Mouse (Mus musculus) bone marrow macrophage, adult 2 months (primary cell): ENCODE data around the gene Susd1. TPM values are rescaled to one million over a fixed set of nuclear protein-coding genes. Genes with fewer than 3 reads are reported as not detected.

ENCODE experiments used
- H3K27ac ChIP-seq: 2 replicates; pipeline ENCODE4 v1.5.1; 2012; ENCODE audit warnings: low read depth, low read length; ENCODE audit not compliant: insufficient read depth
- H3K4me1 ChIP-seq: 2 replicates; pipeline ENCODE4 v1.6.1; 2012; ENCODE audit warnings: low read length; ENCODE audit not compliant: control insufficient read depth, insufficient read depth
- H3K4me3 ChIP-seq: 2 replicates; pipeline ENCODE4 v1.5.1; 2012; ENCODE audit warnings: mild to moderate bottlenecking, low read length, moderate library complexity; ENCODE audit not compliant: insufficient read depth
- CTCF ChIP-seq: IDR thresholded peaks from 2 replicates; pipeline ENCODE4 v1.5.1; 2012; ENCODE audit warnings: low read depth, mild to moderate bottlenecking, low read length, moderate library complexity
- POLR2A ChIP-seq: IDR thresholded peaks from 2 replicates; pipeline ENCODE4 v1.6.1; 2012; ENCODE audit warnings: mild to moderate bottlenecking, low read depth, low read length, borderline replicate concordance
- polyA plus RNA-seq: library from polyadenylated mRNA; stranded (reverse); fragments of >200 nt; gene quantifications from 2 replicates; pipeline ENCODE4 v1.2.4, GENCODE M21; 2012; ENCODE audit not compliant: missing spikeins, insufficient read depth, insufficient read length

Gene Susd1
- polyA plus RNA-seq, 1 experiment, result 18.1 TPM

GRCm38 (mm10) chr4:59385254-59385895 is 53.1 kb downstream of the Susd1 start:
- TF ChIP-seq CTCF (no peak), POLR2A (no peak)
- Histone ChIP-seq H3K4me3 (no peak overlapping the region), H3K27ac (no peak overlapping the region), H3K4me1 (peaks cover 11% of the 10 kb centered on the region)

GRCm38 (mm10) chr4:59383791-59384190 is 54.6 kb downstream of the Susd1 start:
- TF ChIP-seq CTCF (no peak), POLR2A (no peak)
- peaks cover 27% of the 10 kb centered on the region for H3K4me1 ChIP-seq

GRCm38 (mm10) chr4:59382131-59382530 is 56.3 kb downstream of the Susd1 start:
- no peak overlapping the region for H3K4me3 ChIP-seq
- H3K27ac ChIP-seq, result no peak overlapping the region
- TF ChIP-seq POLR2A (no peak), CTCF (no peak)
- H3K4me1 ChIP-seq, result peaks cover 29% of the 10 kb centered on the region

More at GRCm38 (mm10) chr4:59383791-59384190, 54.6 kb downstream of the Susd1 start:
- Histone ChIP-seq H3K4me3 (no peak overlapping the region), H3K27ac (no peak overlapping the region)

- H3K27ac ChIP-seq, result no peak overlapping the region
- TF ChIP-seq POLR2A, result no peak
- TF ChIP-seq CTCF, result peak; percentile 12; the same call in 1 of the 2 replicates
- H3K4me3 ChIP-seq, result no peak overlapping the region
- H3K4me1 ChIP-seq, result peaks cover 29% of the 10 kb centered on the region
Measured at GRCm38 (mm10) chr4:59381007-59381743, 57.3 kb downstream of the Susd1 start.

GRCm38 (mm10) chr4:59380478-59380877 is 58.0 kb downstream of the Susd1 start:
- Histone ChIP-seq H3K4me1 (peaks cover 26% of the 10 kb centered on the region), H3K27ac (no peak overlapping the region; the same call in 1 of the 2 replicates), H3K4me3 (no peak overlapping the region)
- TF ChIP-seq POLR2A (no peak), CTCF (no peak)

- no peak overlapping the region for H3K27ac ChIP-seq
- no peak overlapping the region for H3K4me3 ChIP-seq
- no peak for TF ChIP-seq POLR2A
- TF ChIP-seq CTCF, result no peak
- peaks cover 26% of the 10 kb centered on the region for H3K4me1 ChIP-seq
Measured at GRCm38 (mm10) chr4:59379876-59380275, 58.6 kb downstream of the Susd1 start.

- Histone ChIP-seq H3K4me3 (no peak overlapping the region), H3K27ac (no peak overlapping the region), H3K4me1 (peaks cover 28% of the 10 kb centered on the region)
- TF ChIP-seq CTCF, result no peak
Measured at GRCm38 (mm10) chr4:59378631-59379030, 59.8 kb downstream of the Susd1 start.

GRCm38 (mm10) chr4:59374271-59374938 is 64.0 kb downstream of the Susd1 start:
- peaks cover 24% of the 10 kb centered on the region for H3K4me1 ChIP-seq
- H3K27ac ChIP-seq, result no peak overlapping the region

GRCm38 (mm10) chr4:59372546-59373157 is 65.8 kb downstream of the Susd1 start:
- TF ChIP-seq CTCF (no peak), POLR2A (no peak)
- Histone ChIP-seq H3K27ac (no peak overlapping the region), H3K4me3 (no peak overlapping the region), H3K4me1 (peaks cover 23% of the 10 kb centered on the region)

More at GRCm38 (mm10) chr4:59374271-59374938, 64.0 kb downstream of the Susd1 start:
- H3K4me3 ChIP-seq, result no peak overlapping the region
- TF ChIP-seq CTCF (no peak), POLR2A (no peak)

GRCm38 (mm10) chr4:59371910-59372309 is 66.5 kb downstream of the Susd1 start:
- peaks cover 29% of the 10 kb centered on the region for H3K4me1 ChIP-seq
- TF ChIP-seq POLR2A (no peak), CTCF (no peak)
- no peak overlapping the region for H3K4me3 ChIP-seq
- H3K27ac ChIP-seq, result no peak overlapping the region

- peaks cover 47% of the 10 kb centered on the region for H3K4me1 ChIP-seq
- H3K4me3 ChIP-seq, result no peak overlapping the region
- no peak overlapping the region for H3K27ac ChIP-seq
- TF ChIP-seq POLR2A (no peak), CTCF (no peak)
Measured at GRCm38 (mm10) chr4:59369941-59370340, 68.5 kb downstream of the Susd1 start.
